Mouse (Mus musculus) forebrain, embryonic 13.5 days (tissue): ENCODE measurements around the gene Atp12a. TPM values are rescaled to one million over a fixed set of nuclear protein-coding genes. Genes with fewer than 3 reads are reported as not detected.

Source experiments
- ATAC-seq: fragments of 200-750 bp; cut with Nextera tagmentation; 2 replicates; pipeline ENCODE4 v1.8.0; 2017
- H3K27ac ChIP-seq: fragments of 300-500 bp; sonication (generic); 2 replicates; pipeline ENCODE4 v1.5.1; 2015; ENCODE audit warnings: inconsistent platforms, mild to moderate bottlenecking, moderate library complexity
- H3K27me3 ChIP-seq: fragments of 300-500 bp; sonication (generic); 2 replicates; pipeline ENCODE4 v1.6.1; 2015; ENCODE audit warnings: mild to moderate bottlenecking, inconsistent platforms
- H3K36me3 ChIP-seq: fragments of 300-500 bp; sonication (generic); 2 replicates; pipeline ENCODE4 v1.6.1; 2015; ENCODE audit warnings: mild to moderate bottlenecking, inconsistent platforms; ENCODE audit not compliant: poor library complexity, severe bottlenecking
- H3K4me1 ChIP-seq: fragments of 300-500 bp; sonication (generic); 2 replicates; pipeline ENCODE4 v1.6.1; 2015; ENCODE audit warnings: inconsistent platforms
- H3K4me2 ChIP-seq: fragments of 300-500 bp; sonication (generic); 2 replicates; pipeline ENCODE4 v1.6.1; 2015; ENCODE audit warnings: inconsistent platforms, mild to moderate bottlenecking, moderate library complexity
- H3K4me3 ChIP-seq: fragments of 300-500 bp; sonication (generic); 2 replicates; pipeline ENCODE4 v1.5.1; 2015; ENCODE audit warnings: mild to moderate bottlenecking, inconsistent platforms
- H3K9ac ChIP-seq: fragments of 300-500 bp; sonication (generic); 2 replicates; pipeline ENCODE4 v1.6.1; 2015; ENCODE audit warnings: mild to moderate bottlenecking, inconsistent platforms
- H3K9me3 ChIP-seq: fragments of 300-500 bp; sonication (generic); replicated peaks from 2 replicates; pipeline ENCODE4 v1.6.1; 2016; ENCODE audit warnings: inconsistent platforms
- WGBS: fragments of 180-500 bp; shearing (Covaris S2); methylation state at CpG from one replicate; pipeline ENCODE4 v1.1.7; 2015; 5-methylcytosine and 5-hydroxymethylcytosine counted together
- polyA plus RNA-seq: library from polyadenylated mRNA; unstranded; fragments of >200 nt; fragmentation: Nextera tagmentation; extraction: Ambion mirVana; gene quantifications from 2 replicates; pipeline ENCODE4 v1.2.1, GENCODE M21; 2015

Atp12a gene
- polyA plus RNA-seq = 0.12 and 0.13 TPM in 2 replicates

DNA sequence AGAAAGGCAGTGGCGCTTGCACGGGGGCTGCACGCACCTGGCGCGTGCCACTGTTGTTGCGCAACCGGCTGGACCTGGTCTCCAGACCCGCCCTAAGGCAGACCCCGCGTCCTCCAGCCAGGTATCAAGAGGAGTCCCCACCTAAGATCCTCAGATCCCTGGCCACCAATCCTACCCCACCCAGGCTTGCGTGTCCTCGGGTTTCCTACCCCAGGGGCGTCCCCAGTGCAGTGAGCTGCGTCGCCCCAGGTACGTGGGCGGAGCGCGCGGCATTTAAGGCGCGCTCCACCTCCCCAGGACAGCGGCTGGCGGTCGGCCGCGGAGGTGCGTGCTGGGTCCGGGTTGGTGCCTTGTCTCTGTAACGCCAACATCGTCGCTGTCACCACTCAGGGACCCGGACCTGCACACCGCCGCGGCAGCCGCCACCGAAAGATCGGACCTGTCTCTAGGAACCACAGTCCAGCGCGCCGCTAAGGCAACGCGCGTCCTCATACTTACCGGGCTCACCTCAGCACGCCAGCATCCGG lies at the start of gene Atp12a:
Atp12a (plus strand) TSS at position 358 of the 527 bp plus-strand sequence.
- H3K27me3 ChIP-seq = peaks cover 56% of the 10 kb centered on the region
- H3K4me2 ChIP-seq = peak within 1 kb of the TSS; percentile 67
- no peaks in the 10 kb centered on the region for H3K36me3 ChIP-seq
- ATAC-seq = peak; percentile 33; the same call in 1 of the 2 replicates
- H3K9me3 ChIP-seq = no peaks in the 10 kb centered on the region
- H3K9ac ChIP-seq = peak within 1 kb of the TSS; percentile 55
- peak within 1 kb of the TSS; percentile 44 for H3K4me3 ChIP-seq
- no peak within 1 kb of the TSS for H3K27ac ChIP-seq
- WGBS = 1% methylated on average over 48 of the region's 48 CpGs
- H3K4me1 ChIP-seq = peaks cover 10% of the 10 kb centered on the region

DNA sequence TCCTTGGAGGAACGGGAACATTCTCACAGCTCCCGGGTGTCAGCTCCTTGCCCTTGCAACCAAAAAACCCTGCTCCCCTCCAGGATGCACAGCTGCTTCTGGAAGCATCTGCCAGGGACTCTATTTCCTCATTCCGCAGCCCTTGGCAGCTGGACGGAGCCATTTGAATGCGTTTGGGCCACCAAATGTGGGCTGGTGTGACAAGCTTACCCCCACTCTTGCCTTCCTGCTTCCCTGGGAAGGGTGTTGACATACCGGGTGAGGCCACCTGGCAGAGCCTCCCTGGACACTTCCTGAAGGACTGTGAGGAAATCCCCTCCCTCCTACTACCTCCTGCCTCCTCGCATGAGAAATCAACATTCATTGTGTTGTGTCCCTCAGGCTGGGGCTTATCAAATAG lies 49.3 kb upstream of the Atp12a start:
- Histone ChIP-seq H3K27me3 (no peaks in the 10 kb centered on the region), H3K9ac (no peak overlapping the region), H3K4me3 (no peak overlapping the region), H3K9me3 (no peaks in the 10 kb centered on the region), H3K4me2 (no peak overlapping the region), H3K27ac (no peak overlapping the region), H3K4me1 (no peaks in the 10 kb centered on the region), H3K36me3 (no peaks in the 10 kb centered on the region)
- ATAC-seq = no peak
- WGBS = 78% methylated on average over 7 of the region's 7 CpGs

DNA sequence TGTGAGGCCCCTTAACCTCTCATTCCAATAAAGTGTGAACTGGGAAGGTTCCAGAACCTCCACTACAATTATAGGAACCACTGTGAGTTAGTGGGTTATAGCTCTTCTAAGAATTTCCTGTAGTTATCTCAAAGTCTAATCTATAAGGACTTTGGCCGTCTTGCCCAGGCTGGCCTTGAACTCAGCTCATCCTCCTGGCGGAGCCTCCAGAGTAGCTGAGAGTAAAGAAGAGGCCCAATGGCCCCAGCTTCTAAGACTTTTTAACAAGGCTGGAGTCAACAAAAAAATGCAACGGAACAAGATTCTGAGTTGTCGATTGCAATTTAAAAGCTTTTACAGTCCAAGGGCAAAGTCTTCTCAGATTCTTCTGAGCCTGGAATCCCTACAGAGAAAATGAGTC lies 48.5 kb upstream of the Atp12a start:
- H3K4me1 ChIP-seq = no peaks in the 10 kb centered on the region
- no peaks in the 10 kb centered on the region for H3K36me3 ChIP-seq
- H3K27ac ChIP-seq = no peak overlapping the region
- H3K9me3 ChIP-seq = no peaks in the 10 kb centered on the region
- H3K4me2 ChIP-seq = no peak overlapping the region
- H3K4me3 ChIP-seq = no peak overlapping the region
- WGBS = 91% methylated on average over 4 of the region's 4 CpGs
- H3K9ac ChIP-seq = no peak overlapping the region
- H3K27me3 ChIP-seq = no peaks in the 10 kb centered on the region
- no peak for ATAC-seq

DNA sequence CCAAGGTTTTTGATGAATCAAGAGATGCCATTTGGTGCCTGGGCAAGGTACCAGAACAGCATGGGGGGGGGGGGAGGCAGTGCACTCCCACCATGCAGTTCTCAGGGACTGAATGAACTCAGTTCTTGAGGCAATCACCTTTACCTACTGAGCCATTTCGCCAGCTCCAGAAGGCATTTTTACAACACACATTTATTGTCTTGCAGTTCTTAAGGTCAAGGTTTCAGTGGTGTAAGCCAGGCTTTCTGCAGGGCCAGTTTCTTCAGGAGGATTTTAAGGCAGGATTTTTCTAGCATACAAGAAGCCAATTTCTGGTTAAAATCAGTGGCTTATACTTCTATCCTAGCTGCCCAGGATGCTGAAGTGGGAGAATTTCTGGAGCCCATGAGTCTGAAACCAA lies 41.9 kb upstream of the Atp12a start:
- no peak for ATAC-seq

DNA sequence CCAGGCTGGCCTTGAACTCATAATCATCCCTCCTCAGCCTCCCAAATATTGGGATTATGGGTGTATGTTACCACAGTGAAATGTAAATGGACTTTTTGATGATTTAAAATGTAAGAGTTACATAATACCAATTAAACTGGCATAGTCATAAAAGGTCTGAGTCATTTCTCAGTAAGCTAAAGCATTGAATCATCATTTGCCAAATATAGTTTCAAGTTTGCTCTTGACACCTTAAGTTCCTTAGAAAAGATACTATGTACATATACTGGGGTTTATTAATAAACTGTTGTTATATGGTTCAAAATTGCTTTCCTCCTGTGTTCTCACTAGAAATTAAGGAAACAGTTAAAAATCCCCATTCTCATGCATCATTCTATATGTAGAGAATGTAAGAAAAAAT lies 39.8 kb upstream of the Atp12a start:
- Histone ChIP-seq H3K4me3 (no peak overlapping the region), H3K9ac (no peak overlapping the region), H3K9me3 (no peaks in the 10 kb centered on the region), H3K27me3 (no peaks in the 10 kb centered on the region), H3K36me3 (no peaks in the 10 kb centered on the region), H3K4me2 (no peak overlapping the region), H3K27ac (no peak overlapping the region), H3K4me1 (no peaks in the 10 kb centered on the region)
- ATAC-seq = no peak

More for the DNA sequence above, 41.9 kb upstream of the Atp12a start:
- no peak overlapping the region for H3K4me2 ChIP-seq
- H3K27ac ChIP-seq = no peak overlapping the region
- H3K27me3 ChIP-seq = no peaks in the 10 kb centered on the region
- H3K9me3 ChIP-seq = no peaks in the 10 kb centered on the region
- H3K4me3 ChIP-seq = no peak overlapping the region
- no peak overlapping the region for H3K9ac ChIP-seq
- no peaks in the 10 kb centered on the region for H3K36me3 ChIP-seq
- WGBS = 86% methylated on average over 1 of the region's 1 CpGs
- H3K4me1 ChIP-seq = no peaks in the 10 kb centered on the region

DNA sequence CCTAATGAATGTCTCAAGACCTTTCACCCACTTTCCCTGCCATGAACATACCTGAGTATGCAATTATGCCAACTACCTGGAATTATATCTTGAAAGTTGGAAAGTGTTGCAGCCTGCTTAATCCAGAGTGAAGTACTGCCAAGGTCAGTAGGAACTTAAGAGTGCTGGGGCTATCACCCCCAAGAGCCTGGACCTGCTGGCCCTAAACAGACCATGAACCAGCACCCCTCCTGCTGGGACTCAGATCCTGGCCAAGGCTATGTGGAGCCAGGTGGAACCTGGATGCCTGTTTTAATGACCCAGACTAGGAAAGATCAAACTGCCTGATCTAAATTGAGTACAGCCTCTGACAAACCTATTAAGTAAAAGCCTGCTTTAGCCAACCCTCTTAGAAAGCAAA lies 31.2 kb upstream of the Atp12a start:
- no peaks in the 10 kb centered on the region for H3K9me3 ChIP-seq
- H3K9ac ChIP-seq = no peak overlapping the region
- no peak overlapping the region for H3K27ac ChIP-seq
- no peak overlapping the region for H3K4me3 ChIP-seq
- H3K4me1 ChIP-seq = 0 out of 2 replicates have a peak, but pooled peaks cover 5% of the 10 kb centered on the region
- no peak for ATAC-seq
- H3K36me3 ChIP-seq = no peaks in the 10 kb centered on the region
- no peaks in the 10 kb centered on the region for H3K27me3 ChIP-seq
- H3K4me2 ChIP-seq = no peak overlapping the region

DNA sequence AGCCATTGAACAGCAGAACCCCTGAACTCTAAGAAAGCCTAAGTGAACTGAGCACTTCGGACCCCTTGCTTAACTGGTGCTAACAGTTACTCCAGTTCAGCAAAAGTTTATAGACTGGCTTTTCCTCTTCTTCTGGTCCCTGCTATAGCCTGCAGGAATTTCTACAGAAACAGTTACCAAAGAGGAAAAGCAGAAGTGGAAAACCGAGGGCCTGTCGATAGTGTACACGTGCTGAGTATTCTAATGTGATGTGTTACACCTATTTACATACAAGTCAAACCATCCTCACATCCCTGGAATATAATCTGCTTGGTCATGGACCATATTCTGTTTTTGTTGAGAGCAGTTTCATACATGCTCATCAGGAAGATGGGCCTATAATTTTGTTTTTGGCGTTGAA lies 30.4 kb upstream of the Atp12a start:
- no peaks in the 10 kb centered on the region for H3K27me3 ChIP-seq
- no peak for ATAC-seq
- H3K36me3 ChIP-seq = no peaks in the 10 kb centered on the region
- 0 out of 2 replicates have a peak, but pooled peaks cover 5% of the 10 kb centered on the region for H3K4me1 ChIP-seq
- no peak overlapping the region for H3K4me3 ChIP-seq
- 89% methylated on average over 5 of the region's 5 CpGs for WGBS
- no peak overlapping the region for H3K9ac ChIP-seq
- H3K9me3 ChIP-seq = no peaks in the 10 kb centered on the region
- no peak overlapping the region for H3K4me2 ChIP-seq
- H3K27ac ChIP-seq = no peak overlapping the region

DNA sequence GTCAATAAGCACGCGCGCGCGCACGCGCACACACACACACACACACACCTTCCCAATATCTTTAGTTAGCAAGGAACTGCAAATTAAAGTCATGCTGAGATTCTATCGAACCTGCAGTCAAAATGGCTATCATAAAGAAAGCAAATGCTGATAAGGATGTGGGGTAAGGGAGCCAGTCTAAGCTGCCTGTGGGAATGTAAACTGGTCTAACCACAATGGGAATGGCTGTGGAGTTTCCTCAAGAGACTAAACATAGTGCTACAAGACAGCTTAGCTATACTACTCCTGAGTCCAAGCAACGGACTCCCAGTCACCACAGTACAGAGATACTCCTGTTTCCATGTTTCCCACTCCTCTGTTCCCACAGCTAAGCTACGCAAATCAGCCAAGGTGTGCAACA lies 28.8 kb upstream of the Atp12a start:
- no peaks in the 10 kb centered on the region for H3K9me3 ChIP-seq
- ATAC-seq = no peak
- no peak overlapping the region for H3K4me2 ChIP-seq
- no peak overlapping the region for H3K9ac ChIP-seq
- 89% methylated on average over 10 of the region's 10 CpGs for WGBS
- H3K4me3 ChIP-seq = no peak overlapping the region
- no peak overlapping the region for H3K27ac ChIP-seq
- no peaks in the 10 kb centered on the region for H3K27me3 ChIP-seq
- 0 out of 2 replicates have a peak, but pooled peaks cover 5% of the 10 kb centered on the region for H3K4me1 ChIP-seq
- H3K36me3 ChIP-seq = no peaks in the 10 kb centered on the region

DNA sequence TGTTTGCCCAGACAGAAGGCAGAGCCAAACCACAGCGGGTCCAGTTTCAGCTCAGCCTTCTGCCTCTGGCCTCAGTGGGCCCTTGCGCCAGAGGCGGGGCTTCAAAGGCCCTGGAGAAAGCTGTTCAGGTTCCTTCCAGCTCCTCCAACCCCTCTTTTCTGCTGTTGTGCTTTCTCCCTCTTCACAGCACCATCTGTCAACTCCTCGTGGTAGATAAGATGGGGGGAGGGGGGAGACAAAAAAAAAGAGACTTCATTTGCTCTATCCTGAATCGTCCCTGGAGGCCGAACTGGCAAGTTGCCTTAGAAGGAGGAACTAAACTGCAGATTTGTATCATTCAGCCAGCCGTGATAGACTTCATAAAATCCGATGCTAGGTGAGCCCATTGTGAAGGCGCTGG lies 27.8 kb upstream of the Atp12a start:
- H3K4me1 ChIP-seq = 0 out of 2 replicates have a peak, but pooled peaks cover 5% of the 10 kb centered on the region
- H3K4me3 ChIP-seq = no peak overlapping the region
- no peak overlapping the region for H3K4me2 ChIP-seq
- 53% methylated on average over 9 of the region's 9 CpGs for WGBS
- no peak overlapping the region for H3K27ac ChIP-seq
- H3K9ac ChIP-seq = no peak overlapping the region
- no peaks in the 10 kb centered on the region for H3K9me3 ChIP-seq
- no peaks in the 10 kb centered on the region for H3K27me3 ChIP-seq
- ATAC-seq = peak; percentile 43; the same call in 1 of the 2 replicates
- H3K36me3 ChIP-seq = no peaks in the 10 kb centered on the region

DNA sequence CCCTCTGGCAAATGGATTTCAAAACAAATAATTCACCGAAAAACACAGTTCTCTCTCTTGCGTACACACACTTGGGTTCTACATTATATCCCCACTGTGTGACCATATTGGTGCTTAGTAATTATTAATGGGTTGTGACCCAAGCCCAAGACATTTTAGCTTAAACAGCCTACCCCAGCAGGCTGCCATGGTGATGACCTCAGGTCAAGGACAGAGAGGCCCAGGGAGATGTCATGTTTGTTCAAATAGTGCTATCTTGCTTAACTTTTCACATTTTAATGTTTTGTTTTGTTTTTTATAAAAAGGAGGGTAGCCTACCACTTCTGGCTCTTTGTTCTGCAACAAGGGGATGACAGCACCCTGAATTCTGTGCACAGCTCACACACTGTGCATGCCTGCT lies 27.2 kb upstream of the Atp12a start:
- Histone ChIP-seq H3K4me2 (no peak overlapping the region), H3K4me3 (no peak overlapping the region), H3K36me3 (no peaks in the 10 kb centered on the region), H3K27me3 (no peaks in the 10 kb centered on the region), H3K9ac (no peak overlapping the region), H3K9me3 (no peaks in the 10 kb centered on the region), H3K27ac (no peak overlapping the region; the same call in 1 of the 2 replicates), H3K4me1 (0 out of 2 replicates have a peak, but pooled peaks cover 5% of the 10 kb centered on the region)
- 94% methylated on average over 2 of the region's 2 CpGs for WGBS
- ATAC-seq = no peak

DNA sequence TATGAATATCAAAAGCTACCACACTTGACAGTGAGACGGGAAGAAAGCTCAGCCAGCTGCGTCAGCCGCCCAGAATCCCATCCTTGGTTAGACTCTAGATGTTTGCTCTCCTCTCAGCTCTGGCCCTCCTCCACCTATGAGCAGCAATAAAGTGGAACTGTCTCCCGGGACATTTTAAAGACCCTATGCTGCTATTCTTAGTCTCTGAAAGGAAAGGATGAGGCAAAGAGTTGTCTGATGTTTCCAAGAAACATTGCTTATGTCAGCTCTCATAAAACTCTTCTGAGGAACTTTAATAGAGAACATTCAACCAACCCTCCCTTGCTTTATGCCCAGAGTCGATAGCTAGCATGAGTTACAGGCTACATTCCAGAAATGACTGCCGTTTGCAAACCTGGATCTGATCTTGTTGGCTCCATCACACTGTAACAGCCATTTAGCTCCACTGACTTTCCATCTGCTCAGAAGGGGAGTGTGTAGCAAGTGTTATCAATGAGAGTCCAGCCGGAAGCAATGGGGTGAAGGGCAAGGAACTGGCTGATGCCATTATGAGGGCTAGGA lies 25.9 kb upstream of the Atp12a start:
- H3K27ac ChIP-seq = no peak overlapping the region
- H3K27me3 ChIP-seq = no peaks in the 10 kb centered on the region
- H3K36me3 ChIP-seq = no peaks in the 10 kb centered on the region
- no peak overlapping the region for H3K9ac ChIP-seq
- ATAC-seq = no peak
- H3K4me2 ChIP-seq = no peak overlapping the region
- H3K9me3 ChIP-seq = no peaks in the 10 kb centered on the region
- H3K4me1 ChIP-seq = 0 out of 2 replicates have a peak, but pooled peaks cover 5% of the 10 kb centered on the region
- 90% methylated on average over 7 of the region's 7 CpGs for WGBS
- no peak overlapping the region for H3K4me3 ChIP-seq

DNA sequence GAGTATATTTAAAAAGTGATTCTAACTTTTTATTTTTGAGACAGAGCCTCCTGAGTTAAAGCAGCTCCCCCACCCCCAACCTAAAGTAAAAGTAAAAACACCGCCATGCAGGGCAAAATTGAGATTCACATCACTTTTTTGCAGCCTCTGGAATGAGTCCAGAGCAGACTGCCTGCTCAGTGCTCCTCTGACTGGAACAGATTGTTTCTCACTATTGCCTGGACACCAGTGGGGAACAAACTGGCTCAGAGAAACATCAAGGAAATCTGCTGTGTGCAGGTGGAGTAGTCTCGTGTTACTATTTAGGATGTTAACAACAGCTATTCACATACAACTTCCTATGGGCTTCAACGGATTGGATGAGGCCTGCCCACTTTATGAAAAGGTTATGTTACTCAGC lies 16.2 kb upstream of the Atp12a start:
- 62% methylated on average over 3 of the region's 3 CpGs for WGBS
- Histone ChIP-seq H3K4me3 (no peak overlapping the region), H3K9me3 (no peaks in the 10 kb centered on the region), H3K27me3 (no peaks in the 10 kb centered on the region), H3K4me2 (no peak overlapping the region), H3K4me1 (no peaks in the 10 kb centered on the region), H3K36me3 (no peaks in the 10 kb centered on the region), H3K27ac (no peak overlapping the region), H3K9ac (no peak overlapping the region)
- no peak for ATAC-seq

DNA sequence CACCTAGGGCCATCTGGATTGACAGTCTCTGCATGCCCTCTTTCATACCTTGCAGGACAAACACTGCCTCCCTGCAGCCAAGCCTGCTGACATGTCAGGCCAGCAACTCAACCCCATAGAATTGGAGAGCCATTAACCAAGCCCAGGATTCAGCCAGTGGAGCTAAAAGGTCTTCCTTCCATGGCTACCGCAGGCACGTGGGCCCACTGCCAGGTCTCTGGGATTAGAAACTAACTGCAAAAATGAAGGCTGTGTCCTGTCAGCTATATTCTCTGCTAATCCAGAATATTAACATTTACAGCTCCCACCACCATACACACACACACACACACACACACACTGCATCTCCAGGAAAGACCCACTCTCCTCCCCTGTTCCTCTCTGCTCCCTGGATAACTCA lies 15.3 kb upstream of the Atp12a start:
- no peaks in the 10 kb centered on the region for H3K27me3 ChIP-seq
- H3K27ac ChIP-seq = no peak overlapping the region
- no peak overlapping the region for H3K9ac ChIP-seq
- no peak for ATAC-seq
- no peaks in the 10 kb centered on the region for H3K9me3 ChIP-seq
- 88% methylated on average over 2 of the region's 2 CpGs for WGBS
- no peaks in the 10 kb centered on the region for H3K36me3 ChIP-seq
- no peak overlapping the region for H3K4me2 ChIP-seq
- H3K4me3 ChIP-seq = no peak overlapping the region
- H3K4me1 ChIP-seq = no peaks in the 10 kb centered on the region
